Mouse (Mus musculus): ENCODE measurements around the gene Ildr2. TPM values are rescaled to one million over a fixed set of nuclear protein-coding genes. Genes with fewer than 3 reads are reported as not detected.

The Ildr2 gene
- polyA plus RNA-seq, 1 experiment from 2014 or later: 3.3 TPM

- H3K27ac ChIP-seq (ENCODE audit: low read depth, low read length): peak overlapping the region; percentile 64
- peak overlapping the region; percentile 94 for H3K4me2 ChIP-seq (ENCODE audit: low read length)
- H3K4me1 ChIP-seq (ENCODE audit: control insufficient read depth, insufficient read depth, low read depth, low read length): peaks cover 6% of the 10 kb centered on the region
- H3K9ac ChIP-seq (ENCODE audit: low read depth, low read length): peak overlapping the region; percentile 79
- peak overlapping the region; percentile 62 for H3K4me3 ChIP-seq (ENCODE audit: low read length)
- no peaks in the 10 kb centered on the region for H3K9me3 ChIP-seq (ENCODE audit: control insufficient read depth, low read length)
- no peaks in the 10 kb centered on the region for H3K27me3 ChIP-seq (replicated peaks; ENCODE audit: control insufficient read depth, insufficient read depth, low read length)
- WGBS: under 1% methylated on average over 75 of the region's 94 CpGs
- H3K36me3 ChIP-seq (ENCODE audit: control insufficient read depth, insufficient read depth, low read length): no peaks in the 10 kb centered on the region
- ATAC-seq: peak; percentile 82
Observed at GRCm38 (mm10) chr1:166308851-166309715, 55.1 kb downstream of the Ildr2 start.

- 68% methylated on average over 5 of the region's 5 CpGs for WGBS
- H3K4me2 ChIP-seq (ENCODE audit: low read length): no peak overlapping the region
- H3K4me3 ChIP-seq (ENCODE audit: low read length): no peak overlapping the region
- ATAC-seq: no peak
- no peak overlapping the region for H3K9ac ChIP-seq (ENCODE audit: low read depth, low read length)
- no peaks in the 10 kb centered on the region for H3K27me3 ChIP-seq (replicated peaks; ENCODE audit: control insufficient read depth, insufficient read depth, low read length)
- H3K4me1 ChIP-seq (ENCODE audit: control insufficient read depth, insufficient read depth, low read depth, low read length): peaks cover 6% of the 10 kb centered on the region
- H3K9me3 ChIP-seq (ENCODE audit: control insufficient read depth, low read length): no peaks in the 10 kb centered on the region
- no peak overlapping the region for H3K27ac ChIP-seq (ENCODE audit: low read depth, low read length)
- H3K36me3 ChIP-seq (ENCODE audit: control insufficient read depth, insufficient read depth, low read length): no peaks in the 10 kb centered on the region
Observed at GRCm38 (mm10) chr1:166311151-166311550, 57.2 kb downstream of the Ildr2 start.

GRCm38 (mm10) chr1:166313637-166314036 lies 59.7 kb downstream of the Ildr2 start:
- Histone ChIP-seq H3K36me3 (ENCODE audit: control insufficient read depth, insufficient read depth, low read length) (no peaks in the 10 kb centered on the region), H3K9ac (ENCODE audit: low read depth, low read length) (no peak overlapping the region), H3K27me3 (replicated peaks; ENCODE audit: control insufficient read depth, insufficient read depth, low read length) (no peaks in the 10 kb centered on the region), H3K4me2 (ENCODE audit: low read length) (no peak overlapping the region), H3K9me3 (ENCODE audit: control insufficient read depth, low read length) (no peaks in the 10 kb centered on the region), H3K27ac (ENCODE audit: low read depth, low read length) (no peak overlapping the region), H3K4me3 (ENCODE audit: low read length) (no peak overlapping the region), H3K4me1 (ENCODE audit: control insufficient read depth, insufficient read depth, low read depth, low read length) (peaks cover 4% of the 10 kb centered on the region)
- no peak for ATAC-seq
- 38% methylated on average over 1 of the region's 1 CpGs for WGBS

- Histone ChIP-seq H3K4me1 (ENCODE audit: control insufficient read depth, insufficient read depth, low read depth, low read length) (no peaks in the 10 kb centered on the region), H3K27me3 (replicated peaks; ENCODE audit: control insufficient read depth, insufficient read depth, low read length) (no peaks in the 10 kb centered on the region), H3K4me3 (ENCODE audit: low read length) (no peak overlapping the region), H3K36me3 (ENCODE audit: control insufficient read depth, insufficient read depth, low read length) (no peaks in the 10 kb centered on the region), H3K4me2 (ENCODE audit: low read length) (no peak overlapping the region), H3K27ac (ENCODE audit: low read depth, low read length) (no peak overlapping the region), H3K9ac (ENCODE audit: low read depth, low read length) (no peak overlapping the region), H3K9me3 (ENCODE audit: control insufficient read depth, low read length) (no peaks in the 10 kb centered on the region)
- 84% methylated on average over 4 of the region's 4 CpGs for WGBS
- no peak for ATAC-seq
Observed at GRCm38 (mm10) chr1:166315706-166316105, 61.8 kb downstream of the Ildr2 start.

GRCm38 (mm10) chr1:166319132-166319698 lies 65.3 kb downstream of the Ildr2 start:
- peak; percentile 42 for ATAC-seq
- 18% methylated on average over 4 of the region's 4 CpGs for WGBS

GRCm38 (mm10) chr1:166326421-166326820 lies 72.5 kb downstream of the Ildr2 start:
- WGBS: 63% methylated on average over 3 of the region's 3 CpGs
- Histone ChIP-seq H3K4me2 (ENCODE audit: low read length) (no peak overlapping the region), H3K4me3 (ENCODE audit: low read length) (no peak overlapping the region), H3K27me3 (replicated peaks; ENCODE audit: control insufficient read depth, insufficient read depth, low read length) (no peaks in the 10 kb centered on the region), H3K27ac (ENCODE audit: low read depth, low read length) (no peak overlapping the region), H3K36me3 (ENCODE audit: control insufficient read depth, insufficient read depth, low read length) (no peaks in the 10 kb centered on the region), H3K9me3 (ENCODE audit: control insufficient read depth, low read length) (no peaks in the 10 kb centered on the region), H3K4me1 (ENCODE audit: control insufficient read depth, insufficient read depth, low read depth, low read length) (no peaks in the 10 kb centered on the region), H3K9ac (ENCODE audit: low read depth, low read length) (no peak overlapping the region)
- no peak for ATAC-seq

More at GRCm38 (mm10) chr1:166319132-166319698, 65.3 kb downstream of the Ildr2 start:
- H3K9ac ChIP-seq (ENCODE audit: low read depth, low read length): no peak overlapping the region
- no peak overlapping the region for H3K27ac ChIP-seq (ENCODE audit: low read depth, low read length)
- H3K36me3 ChIP-seq (ENCODE audit: control insufficient read depth, insufficient read depth, low read length): no peaks in the 10 kb centered on the region
- no peaks in the 10 kb centered on the region for H3K4me1 ChIP-seq (ENCODE audit: control insufficient read depth, insufficient read depth, low read depth, low read length)
- no peak overlapping the region for H3K4me3 ChIP-seq (ENCODE audit: low read length)
- no peak overlapping the region for H3K4me2 ChIP-seq (ENCODE audit: low read length)
- H3K27me3 ChIP-seq (replicated peaks; ENCODE audit: control insufficient read depth, insufficient read depth, low read length): no peaks in the 10 kb centered on the region
- no peaks in the 10 kb centered on the region for H3K9me3 ChIP-seq (ENCODE audit: control insufficient read depth, low read length)

- Histone ChIP-seq H3K4me3 (ENCODE audit: low read length) (no peak overlapping the region), H3K9me3 (ENCODE audit: control insufficient read depth, low read length) (peaks cover 4% of the 10 kb centered on the region; the same call in 1 of the 2 replicates), H3K4me2 (ENCODE audit: low read length) (no peak overlapping the region), H3K27me3 (replicated peaks; ENCODE audit: control insufficient read depth, insufficient read depth, low read length) (no peaks in the 10 kb centered on the region), H3K36me3 (ENCODE audit: control insufficient read depth, insufficient read depth, low read length) (no peaks in the 10 kb centered on the region), H3K4me1 (ENCODE audit: control insufficient read depth, insufficient read depth, low read depth, low read length) (no peaks in the 10 kb centered on the region), H3K9ac (ENCODE audit: low read depth, low read length) (no peak overlapping the region), H3K27ac (ENCODE audit: low read depth, low read length) (no peak overlapping the region)
- no peak for ATAC-seq
- 54% methylated on average over 3 of the region's 3 CpGs for WGBS
Observed at GRCm38 (mm10) chr1:166330752-166331151, 76.8 kb downstream of the Ildr2 start.

- no peak overlapping the region for H3K27ac ChIP-seq (ENCODE audit: low read depth, low read length)
- ATAC-seq: no peak
- H3K27me3 ChIP-seq (replicated peaks; ENCODE audit: control insufficient read depth, insufficient read depth, low read length): no peaks in the 10 kb centered on the region
- no peak overlapping the region for H3K9ac ChIP-seq (ENCODE audit: low read depth, low read length)
- H3K36me3 ChIP-seq (ENCODE audit: control insufficient read depth, insufficient read depth, low read length): no peaks in the 10 kb centered on the region
- WGBS: 77% methylated on average over 6 of the region's 6 CpGs
- H3K4me1 ChIP-seq (ENCODE audit: control insufficient read depth, insufficient read depth, low read depth, low read length): peaks cover under 1% of the 10 kb centered on the region
- peaks cover 4% of the 10 kb centered on the region; the same call in 1 of the 2 replicates for H3K9me3 ChIP-seq (ENCODE audit: control insufficient read depth, low read length)
- H3K4me3 ChIP-seq (ENCODE audit: low read length): no peak overlapping the region
- no peak overlapping the region for H3K4me2 ChIP-seq (ENCODE audit: low read length)
Observed at GRCm38 (mm10) chr1:166339110-166339509, 85.2 kb downstream of the Ildr2 start.

- Histone ChIP-seq H3K9ac (ENCODE audit: low read depth, low read length) (no peak overlapping the region), H3K27ac (ENCODE audit: low read depth, low read length) (no peak overlapping the region), H3K4me1 (ENCODE audit: control insufficient read depth, insufficient read depth, low read depth, low read length) (peaks cover 4% of the 10 kb centered on the region), H3K36me3 (ENCODE audit: control insufficient read depth, insufficient read depth, low read length) (no peaks in the 10 kb centered on the region), H3K4me3 (ENCODE audit: low read length) (no peak overlapping the region), H3K9me3 (ENCODE audit: control insufficient read depth, low read length) (no peaks in the 10 kb centered on the region), H3K4me2 (ENCODE audit: low read length) (no peak overlapping the region), H3K27me3 (replicated peaks; ENCODE audit: control insufficient read depth, insufficient read depth, low read length) (no peaks in the 10 kb centered on the region)
- WGBS: 77% methylated on average over 2 of the region's 2 CpGs
- ATAC-seq: no peak
Observed at GRCm38 (mm10) chr1:166342060-166342459, 88.1 kb downstream of the Ildr2 start.
